9 mouse cellular contexts compared by ENCODE assay signal in genomic region chr8:81349452-81349851, GRCm38 (mm10). TPM values are rescaled to one million over a fixed set of nuclear protein-coding genes. Genes with fewer than 3 reads are reported as not detected.
DNase-seq lines count a peak whose midpoint lies in the region; TF ChIP-seq lines count a peak whose summit lies in the region.
"Had no signal": no experiment of that assay in that cellular context is flagged by ENCODE, and none has a peak within 500 bp of the region (broad histone marks: within the 10 kb centered on the region; RNA-seq: fewer than 3 reads in every experiment).

No protein-coding gene starts in this region.

- H3K27ac ChIP-seq in cortical plate, adult 2 months (ENCODE audit: insufficient read depth, low read length) = no peak overlapping the region

- no peaks in the 10 kb centered on the region for H3K4me1 ChIP-seq in cortical plate, adult 2 months (ENCODE audit: control insufficient read depth, insufficient read depth, low read length)

- WGBS in large intestine, adult 2 months = 79% methylated on average over 1 of the region's 1 CpGs

- peak; percentile 32 for DNase-seq in cerebellum, adult 11 months
- DNase-seq in cerebellum, adult 9-11 months = no peak
- peak; percentile 24 to 46 for DNase-seq in left cerebral cortex, adult 18-20 months (ENCODE audit: low spot score in 2 of 2)
- no peak for DNase-seq in left cerebral cortex, adult 8-10 months (ENCODE audit: low spot score in 2 of 2)
- peak; percentile 33 for DNase-seq in MEL-GATA-1-ER (ENCODE audit: extremely low read depth, low read depth)
- DNase-seq in large intestine, adult 2 months (ENCODE audit: low read depth, low spot score) = peak; percentile 21
- peak; percentile 54 to 62 for DNase-seq in right cerebral cortex, postnatal 10 days (ENCODE audit: low spot score in 2 of 2)

- no peak for TF ChIP-seq POLR2A in cortical plate, adult 2 months (IDR thresholded peaks at IDR 0.05; ENCODE audit: extremely low read depth, insufficient read depth, low read length)

- no peak overlapping the region for H3K4me3 ChIP-seq in cortical plate, adult 2 months (ENCODE audit: insufficient read depth, low read length)
- H3K4me3 ChIP-seq: megakaryocyte, embryonic 14.5 days had no signal

- peak; percentile 66 for TF ChIP-seq CTCF in cortical plate, adult 2 months (IDR thresholded peaks at IDR 0.05; ENCODE audit: extremely low read depth, insufficient read depth, low read length)

RNA-seq across cellular contexts. Expression of gene Inpp4b, which starts 7.1 kb away (rescaled TPM):
- total RNA-seq in left cerebral cortex, adult 18-20 months (2021) = 10 to 100 TPM; 11.0 to 11.5 TPM
- 10 to 100 TPM; 11.3 to 14.2 (median 12.9) TPM for total RNA-seq in left cerebral cortex, adult 8-10 months (2022)
- polyA plus RNA-seq in cortical plate, adult 2 months (2012; rRNA removed) = 2.7 and 2.8 TPM in 2 replicates
- polyA plus RNA-seq in large intestine, adult 2 months (2012; rRNA removed) = 0.46 and 2.1 TPM in 2 replicates

Comparison
In these comparisons a context has a peak if more than half of its experiments do, and no peak if none do; other contexts are left out.
1. DNase-seq: peak in cerebellum, adult 11 months (single experiment), left cerebral cortex, adult 18-20 months (2 of 2), MEL-GATA-1-ER (single experiment), large intestine, adult 2 months (single experiment) and right cerebral cortex, postnatal 10 days (2 of 2); none in cerebellum, adult 9-11 months (single experiment) and left cerebral cortex, adult 8-10 months (0 of 2).